Mouse (Mus musculus) CD8-positive naive resting alpha-beta T cell, adult 2 months (primary cell): ENCODE results near the gene Gm49396.

Experiments
- DNase-seq, 2 experiments: peaks; one replicate each; pipeline ENCODE4 v3.0.0; 2022; ENCODE audit warnings: low read depth in 2 of 2, low spot score in 2 of 2

Gm49396 gene

GRCm38 (mm10) chr7:30586455-30587020, 23.4 kb downstream of the Gm49396 start:
- no peak for DNase-seq

DNA sequence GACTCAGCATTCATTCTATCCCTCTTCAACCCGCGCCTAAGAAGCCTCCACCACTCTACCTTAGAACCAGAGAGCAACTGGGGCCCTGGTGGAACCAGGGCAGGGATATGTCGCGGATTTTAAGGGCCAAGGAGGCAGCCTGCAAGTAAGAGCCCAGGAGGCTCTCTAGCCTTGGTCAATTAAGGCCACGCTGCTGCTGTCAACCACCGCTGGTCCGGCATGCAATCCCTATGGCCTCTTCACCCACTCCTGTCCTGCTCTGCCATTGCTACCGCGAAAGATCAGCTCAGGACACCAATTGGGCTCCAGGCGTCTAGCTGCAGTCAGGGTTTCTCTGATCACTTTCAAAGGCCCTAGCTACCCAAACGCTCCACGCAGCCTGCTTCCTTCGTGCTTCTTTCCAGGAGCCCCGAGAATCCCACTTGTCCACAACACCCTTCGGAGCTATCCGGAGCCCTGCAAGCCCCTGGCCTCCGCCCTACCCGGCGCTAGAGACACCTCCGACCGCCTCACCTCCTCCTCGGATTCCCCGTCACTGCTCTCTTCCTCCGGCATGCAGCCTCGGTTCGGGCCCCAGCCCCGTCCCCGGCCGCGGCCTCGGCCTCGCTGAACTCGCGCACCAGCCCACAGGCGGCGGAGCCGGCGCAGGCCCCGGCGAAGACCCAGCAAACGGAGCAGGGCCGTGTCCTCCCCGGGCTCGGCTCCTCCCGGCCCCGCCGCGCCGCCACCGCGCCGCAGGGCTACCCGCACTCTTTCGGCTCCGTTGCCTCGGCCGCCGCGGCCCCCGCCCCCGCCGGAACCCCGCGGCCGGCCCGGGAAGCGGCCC, 24.9 kb downstream of the Gm49396 start:
- peak; percentile 40 to 45 for DNase-seq

- peak; percentile 76 to 81 for DNase-seq
Observed at GRCm38 (mm10) chr7:30588676-30589434, 25.7 kb downstream of the Gm49396 start, which contains the start of gene Kmt2b. Gene Kmt2b (minus strand): TSS chr7:30588726.

DNA sequence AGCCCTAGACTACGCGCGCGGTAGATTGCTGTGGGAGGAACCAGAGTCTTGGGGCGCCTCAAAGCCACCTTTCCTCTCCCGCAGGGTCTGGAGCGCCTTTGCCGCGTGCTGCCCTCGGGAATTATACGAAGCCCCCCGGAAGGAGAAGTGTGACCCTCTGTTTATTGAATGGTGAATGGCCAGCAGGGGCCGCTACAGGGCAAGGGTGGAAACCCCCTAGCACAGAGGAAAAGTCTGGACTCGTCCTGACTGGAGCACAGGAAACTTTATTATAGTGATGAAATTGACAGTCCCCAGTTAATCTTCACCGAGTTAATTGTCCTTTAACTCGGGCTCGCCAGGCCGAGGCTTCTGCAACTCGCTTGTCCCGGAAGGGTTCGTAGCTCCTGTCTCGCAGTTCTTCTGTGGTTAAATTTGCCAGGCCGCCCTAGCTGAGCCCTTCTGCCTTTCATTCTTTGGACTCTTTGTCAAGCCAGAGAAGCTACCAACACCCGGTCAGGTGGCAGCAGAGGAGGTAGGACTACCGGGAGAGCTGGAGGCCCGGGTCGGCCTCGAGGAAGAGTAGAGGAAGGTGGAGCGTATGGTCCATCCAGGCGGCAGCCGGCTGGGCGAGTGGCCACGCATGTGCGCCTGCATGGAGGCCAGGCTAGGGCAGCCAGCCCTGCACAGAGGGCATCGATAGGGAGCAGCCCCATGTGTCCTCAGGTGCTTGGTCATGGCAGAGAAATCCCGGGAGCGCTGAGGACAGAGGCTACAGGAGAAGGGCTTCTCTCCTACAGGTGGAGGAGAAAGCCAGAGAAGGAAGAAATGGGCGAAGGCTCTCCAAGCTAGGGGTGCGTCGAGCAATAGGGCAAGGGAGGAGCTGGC, 26.5 kb downstream of the Gm49396 start:
- DNase-seq = peak; percentile 59 to 72

DNA sequence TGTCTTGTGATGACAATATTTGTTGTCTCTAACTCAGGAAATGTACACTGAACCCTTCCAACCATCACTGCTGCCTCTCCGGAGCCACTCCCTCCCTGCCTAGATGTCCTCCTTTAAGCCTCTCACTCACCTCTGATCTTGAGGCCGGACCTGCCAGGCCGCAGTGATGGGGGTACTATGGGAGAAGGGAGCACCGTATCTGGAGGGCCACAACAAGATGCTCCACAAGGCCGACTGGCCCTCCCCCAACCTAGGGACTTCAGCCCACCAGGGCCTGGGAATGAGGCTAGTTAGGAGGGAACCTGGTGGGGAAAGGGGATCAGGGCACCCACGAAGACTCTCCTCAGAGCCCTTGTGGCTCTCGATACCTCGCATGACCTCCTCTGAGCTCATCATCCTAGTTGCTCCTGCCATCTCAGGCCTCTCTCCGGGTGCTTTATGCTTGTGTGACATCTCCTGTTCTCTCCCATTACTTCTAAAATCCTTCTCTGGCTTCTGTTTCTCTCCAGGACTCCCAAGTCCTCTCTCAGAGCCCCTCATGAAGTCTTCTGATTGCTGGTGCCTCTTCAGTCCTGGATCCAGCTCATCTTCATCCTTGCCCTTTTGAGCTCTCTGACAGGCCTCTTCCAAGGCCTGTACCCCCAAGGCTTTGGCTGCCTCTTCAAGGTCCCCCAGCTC, 27.9 kb downstream of the Gm49396 start:
- no peak for DNase-seq

DNA sequence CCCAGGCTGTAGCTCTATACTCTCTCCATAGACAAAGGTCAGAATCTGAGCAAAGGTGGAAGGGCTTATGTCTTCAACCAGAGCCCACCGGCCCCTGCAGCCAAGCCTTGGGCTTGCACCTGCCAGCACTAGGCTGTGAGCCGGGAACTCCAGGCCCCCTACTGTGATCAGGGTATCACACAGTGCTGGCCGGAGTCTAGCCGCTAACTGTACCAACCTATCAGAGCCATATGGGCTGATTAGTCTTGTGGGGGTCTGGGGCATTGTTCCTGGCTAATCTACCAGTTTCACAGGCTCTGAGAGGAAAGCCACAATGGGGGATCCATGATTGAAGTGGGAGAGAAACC, 28.4 kb downstream of the Gm49396 start:
- no peak for DNase-seq

DNA sequence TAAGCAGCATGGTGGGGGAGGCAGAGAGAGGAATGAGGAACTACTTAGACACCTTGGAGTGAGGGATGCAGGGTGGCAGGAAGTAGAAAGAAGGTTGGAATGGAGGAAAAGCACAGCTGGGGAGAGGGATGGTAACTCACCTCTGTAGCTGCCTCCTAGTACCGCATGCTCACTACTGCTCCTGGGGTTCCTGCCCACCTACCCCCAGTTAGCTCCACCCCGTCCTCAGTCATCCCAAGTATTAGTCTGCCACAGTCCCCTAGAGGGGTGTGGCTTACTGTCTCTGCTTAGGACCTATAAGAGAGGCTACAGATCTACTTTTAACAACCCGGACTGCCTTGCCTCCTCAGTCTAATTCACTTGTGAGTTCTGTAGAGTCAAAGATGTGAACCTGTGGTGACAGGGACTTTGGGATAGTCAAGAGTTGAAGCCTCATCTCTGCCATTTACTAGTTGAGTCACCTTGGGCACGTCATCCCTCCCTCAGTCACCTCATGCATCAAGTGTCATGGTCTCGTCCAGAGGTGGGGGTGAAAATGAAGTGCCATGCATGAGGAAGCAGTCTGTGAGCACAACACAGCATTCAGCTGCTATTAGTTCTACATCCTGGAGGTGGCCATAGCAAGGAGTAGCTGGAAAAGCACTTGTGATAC, 29.8 kb downstream of the Gm49396 start:
- no peak for DNase-seq

- no peak for DNase-seq
Observed at GRCm38 (mm10) chr7:30593579-30594509, 30.7 kb downstream of the Gm49396 start.

GRCm38 (mm10) chr7:30594510-30595024, 31.4 kb downstream of the Gm49396 start:
- DNase-seq = no peak

GRCm38 (mm10) chr7:30596093-30596492, 32.9 kb downstream of the Gm49396 start:
- no peak for DNase-seq

GRCm38 (mm10) chr7:30596811-30597210, 33.7 kb downstream of the Gm49396 start:
- no peak for DNase-seq

- no peak for DNase-seq
Observed at GRCm38 (mm10) chr7:30598786-30599185, 35.6 kb downstream of the Gm49396 start, which contains the start of gene Zbtb32. Gene Zbtb32 (minus strand): TSS chr7:30598909.

DNA sequence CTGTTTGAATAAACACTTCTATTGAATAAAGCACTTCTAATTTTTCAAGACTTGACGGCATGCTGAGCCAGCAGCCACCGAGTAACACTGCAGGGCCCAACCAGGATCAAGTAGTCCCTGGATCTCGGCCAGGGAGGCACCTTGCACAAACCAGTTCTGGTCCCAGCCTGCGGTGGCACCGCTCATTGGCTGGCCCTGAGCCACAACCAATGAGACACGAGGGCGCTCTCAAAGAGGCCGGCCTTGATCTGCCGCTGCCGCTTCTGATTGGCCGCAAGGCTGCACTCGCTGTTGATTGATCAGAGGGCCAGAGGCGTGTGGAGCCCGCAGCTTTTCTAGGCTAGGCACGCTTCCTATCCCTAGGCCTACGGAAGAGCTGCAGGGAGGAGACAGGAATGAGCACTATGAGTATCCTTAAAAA, 36.8 kb downstream of the Gm49396 start:
- DNase-seq = peak in 1 of 2 experiments; percentile 14

DNA sequence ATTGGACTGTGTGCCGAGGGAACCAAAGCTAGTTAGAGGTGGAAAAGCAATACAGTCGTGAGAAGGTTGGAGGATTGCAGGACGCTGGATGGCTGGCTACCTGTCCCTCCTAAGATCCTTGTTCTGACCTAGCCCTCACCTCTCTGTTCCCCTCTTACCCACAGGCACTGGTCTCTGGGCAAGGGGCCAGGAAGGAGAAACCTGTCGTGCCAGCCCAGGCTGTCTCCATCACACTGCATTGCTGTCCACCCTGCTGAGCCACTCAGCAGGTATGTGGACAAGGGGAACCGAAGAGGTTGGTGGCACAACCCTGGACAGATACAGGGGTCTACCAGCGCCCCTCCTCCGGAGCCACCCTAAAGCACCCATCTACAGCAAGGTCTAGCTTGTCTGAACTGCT, 37.5 kb downstream of the Gm49396 start:
- no peak for DNase-seq

GRCm38 (mm10) chr7:30602583-30602982, 39.4 kb downstream of the Gm49396 start:
- DNase-seq = no peak

DNA sequence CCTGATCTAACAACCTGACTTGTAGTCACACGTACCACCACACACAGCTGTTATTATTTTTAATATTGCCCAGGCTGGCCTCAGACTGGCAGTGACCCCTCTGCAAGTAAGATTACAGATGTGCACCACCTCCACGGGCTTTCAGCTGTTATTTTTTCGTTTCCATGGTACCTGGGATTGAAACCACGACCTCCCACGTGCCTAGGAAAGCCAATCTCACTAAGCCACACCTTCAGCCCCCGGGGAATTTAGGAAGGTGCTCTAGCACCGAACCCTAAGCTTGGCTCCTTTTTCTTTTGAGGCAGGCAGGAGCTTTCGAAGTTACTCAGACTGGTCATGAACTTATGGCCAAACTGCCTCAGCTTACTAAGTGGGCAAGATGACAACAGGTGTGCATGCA, 41.3 kb downstream of the Gm49396 start:
- no peak for DNase-seq

GRCm38 (mm10) chr7:30604944-30605343, 41.8 kb downstream of the Gm49396 start:
- no peak for DNase-seq

- DNase-seq = peak; percentile 48 to 67
Observed at GRCm38 (mm10) chr7:30607706-30608309, 44.7 kb downstream of the Gm49396 start.
